13 mouse cellular contexts compared by ENCODE assay signal in genomic region chr13:119965302-119965952, GRCm38 (mm10). TPM values are rescaled to one million over a fixed set of nuclear protein-coding genes. Genes with fewer than 3 reads are reported as not detected.
DNase-seq lines count a peak whose midpoint lies in the region; ATAC-seq and TF ChIP-seq lines count a peak whose summit lies in the region.
"Not testable (repeated sequence)": the region's sequence is repeated elsewhere in the genome, so short reads cannot be mapped to it uniquely, and the experiment has no call there.
"Had no signal": no experiment of that assay in that cellular context is flagged by ENCODE, and none has a peak within 500 bp of the region (broad histone marks: within the 10 kb centered on the region; RNA-seq: fewer than 3 reads in every experiment).

No protein-coding gene starts in this region.

- in situ Hi-C loops in CH12.LX (cut with MboI; ENCODE audit: low pct_ligation_motif_present, low pct_unique_long_range_greater_than_20kb, low sequenced_read_pairs) = not testable (repeated sequence)

- H3K4me3 ChIP-seq in CH12.LX (replicated peaks in 1 of 3; ENCODE audit: low read depth in 2 of 3, low read length in 2 of 3, poor library complexity in 1 of 3) = peak overlapping the region in 2 of 3 experiments; percentile 49 to 58
- H3K4me3 ChIP-seq in gastrocnemius, adult 2 months = peak overlapping the region; percentile 68
- not testable (repeated sequence) for H3K4me3 ChIP-seq in hindbrain, embryonic 12.5 days; midbrain, embryonic 12.5 days
- H3K4me3 ChIP-seq in kidney, embryonic 15.5 days (replicated peaks) = peak overlapping the region; percentile 28
- H3K4me3 ChIP-seq in liver, embryonic 13.5 days (replicated peaks) = peak overlapping the region; percentile 27
- H3K4me3 ChIP-seq in small intestine, adult 2 months (ENCODE audit: low read depth, low read length) = peak overlapping the region; percentile 44; the same call in 1 of the 2 replicates

- peak overlapping the region; percentile 18; the same call in 1 of the 2 replicates for H3K9ac ChIP-seq in CH12.LX (ENCODE audit: insufficient read depth, low read depth)
- not testable (repeated sequence) for H3K9ac ChIP-seq in hindbrain, embryonic 12.5 days; kidney, embryonic 15.5 days; liver, embryonic 13.5 days; midbrain, embryonic 12.5 days (replicated peaks)

- not testable (repeated sequence) for H3K27me3 ChIP-seq in CH12.LX (replicated peaks); hindbrain, embryonic 12.5 days; kidney, embryonic 15.5 days; liver, embryonic 13.5 days; midbrain, embryonic 12.5 days; small intestine, adult 2 months (ENCODE audit: control insufficient read depth, insufficient read depth, low read length)

- H3K79me2 ChIP-seq in CH12.LX (replicated peaks; ENCODE audit: control insufficient read depth, extremely low read depth, insufficient read depth, poor library complexity, severe bottlenecking) = not testable (repeated sequence)

- not testable (repeated sequence) for H3K36me3 ChIP-seq in CH12.LX (replicated peaks in 1 of 2; ENCODE audit: control insufficient read depth in 1 of 2, insufficient read depth in 1 of 2, low read length in 1 of 2); hindbrain, embryonic 12.5 days; kidney, embryonic 15.5 days; liver, embryonic 13.5 days; midbrain, embryonic 12.5 days; small intestine, adult 2 months (ENCODE audit: control insufficient read depth, insufficient read depth, low read length)

- not testable (repeated sequence) for TF ChIP-seq POLR2A in CH12.LX (IDR thresholded peaks at IDR 0.05; ENCODE audit: low read depth, low read length); small intestine, adult 2 months (IDR thresholded peaks at IDR 0.05; ENCODE audit: low read depth, low read length)

- H3K4me2 ChIP-seq in CH12.LX (ENCODE audit: insufficient read depth, low read depth, poor library complexity, severe bottlenecking); hindbrain, embryonic 12.5 days (replicated peaks): not testable (repeated sequence)
- H3K4me2 ChIP-seq in kidney, embryonic 15.5 days = peak overlapping the region; percentile 45
- peak overlapping the region; percentile 37; the same call in 1 of the 2 replicates for H3K4me2 ChIP-seq in liver, embryonic 13.5 days
- H3K4me2 ChIP-seq in midbrain, embryonic 12.5 days (replicated peaks) = 0 out of 2 replicates have a peak overlapping the region, but pooled peaks have one; percentile 19

- TF ChIP-seq EP300 in CH12.LX (IDR thresholded peaks at IDR 0.05; ENCODE audit: low read length) = not testable (repeated sequence)

- WGBS in hindbrain, embryonic 12.5 days = 2% methylated on average over 16 of the region's 34 CpGs
- 0% methylated on average over 16 of the region's 34 CpGs for WGBS in kidney, embryonic 15.5 days
- 1% methylated on average over 14 of the region's 34 CpGs for WGBS in liver, embryonic 13.5 days (ENCODE audit: insufficient replicate concordance)
- 0% methylated on average over 16 of the region's 34 CpGs for WGBS in midbrain, embryonic 12.5 days
- WGBS in small intestine, adult 2 months = 2% methylated on average over 17 of the region's 34 CpGs

- H3K27ac ChIP-seq in CH12.LX (ENCODE audit: insufficient read depth, low read depth); gastrocnemius, adult 2 months; hindbrain, embryonic 12.5 days; kidney, embryonic 15.5 days; liver, embryonic 13.5 days; midbrain, embryonic 12.5 days (replicated peaks); small intestine, adult 2 months (ENCODE audit: insufficient read depth, low read depth, low read length): not testable (repeated sequence)

- not testable (repeated sequence) for H3K4me1 ChIP-seq in CH12.LX (ENCODE audit: control insufficient read depth in 1 of 2, insufficient read depth in 2 of 2); hindbrain, embryonic 12.5 days; kidney, embryonic 15.5 days; liver, embryonic 13.5 days (replicated peaks); midbrain, embryonic 12.5 days; small intestine, adult 2 months (ENCODE audit: control insufficient read depth, insufficient read depth, insufficient read length, low read length)

- dilution Hi-C loops in CH12.LX (cut with MboI; ENCODE audit: extremely low pct_ligation_motif_present, extremely low pct_unique_long_range_greater_than_20kb, low sequenced_read_pairs) = not testable (repeated sequence)

- TF ChIP-seq CTCF in CH12.LX (conservative IDR thresholded peaks at IDR 0.05 in 1 of 2, IDR thresholded peaks at IDR 0.05 in 1 of 2; ENCODE audit: low read depth in 2 of 2, low read length in 2 of 2); gastrocnemius, adult 2 months (IDR thresholded peaks at IDR 0.05); small intestine, adult 2 months (IDR thresholded peaks at IDR 0.05; ENCODE audit: extremely low read depth, insufficient read length, insufficient replicate concordance, low read depth, low read length): not testable (repeated sequence)

- not testable (repeated sequence) for H3K9me3 ChIP-seq in CH12.LX (replicated peaks; ENCODE audit: low read length); hindbrain, embryonic 12.5 days (replicated peaks); kidney, embryonic 15.5 days (replicated peaks); liver, embryonic 13.5 days (replicated peaks); midbrain, embryonic 12.5 days

- not testable (repeated sequence) for TF ChIP-seq RAD21 in CH12.LX (IDR thresholded peaks at IDR 0.05; ENCODE audit: low read depth, low read length)

- intact Hi-C loops in gastrocnemius, adult 2 months (cut with DNase I) = not testable (repeated sequence)

- ATAC-seq in common myeloid progenitor, adult 5-6 weeks (replicated peaks; ENCODE audit: low read depth, poor library complexity, severe bottlenecking) = peak; percentile 51
- peak; percentile 81 for ATAC-seq in hindbrain, embryonic 12.5 days (ENCODE audit: low FRiP score)
- ATAC-seq in kidney, embryonic 15.5 days (replicated peaks; ENCODE audit: low FRiP score) = peak; percentile 82
- 0 out of 2 replicates have a peak, but pooled peaks have one; percentile 34 for ATAC-seq in liver, embryonic 13.5 days (ENCODE audit: low read depth)
- peak; percentile 81 for ATAC-seq in midbrain, embryonic 12.5 days (ENCODE audit: low FRiP score, low read depth)

- DNase-seq in CH12.LX (ENCODE audit: extremely low read depth); gastrocnemius, adult 2 months; liver, embryonic 13.5 days: not testable (repeated sequence)

RNA-seq across cellular contexts. Expression of gene B020031M17Rik, which starts 14.8 kb away (rescaled TPM):
- 2.4 and 2.9 TPM in 2 replicates for total RNA-seq in CH12.LX (2012; rRNA removed)
- 0.88 TPM in 1 of 2 replicates, not detected in the other for total RNA-seq in CH12.LX (2014; rRNA removed)
- 1.7 and 1.9 TPM in 2 replicates for polyA plus RNA-seq in CH12.LX (2012; ENCODE audit: insufficient read length, low read depth)
- total RNA-seq in common myeloid progenitor, adult 5-6 weeks (2017) = not detected in 2 replicates
- not detected for total RNA-seq in gastrocnemius, adult 2 months (2021)
- not detected in 2 replicates for polyA plus RNA-seq in hindbrain, embryonic 12.5 days (2016; fragmentation: Nextera tagmentation; extraction: Ambion mirVana)
- not detected in 2 replicates for polyA plus RNA-seq in kidney, embryonic 15.5 days (2015; fragmentation: Nextera tagmentation; extraction: Ambion mirVana)
- not detected in 2 replicates for polyA plus RNA-seq in liver, embryonic 13.5 days (2015; fragmentation: Nextera tagmentation; extraction: Ambion mirVana)
- not detected in 2 replicates for polyA plus RNA-seq in midbrain, embryonic 12.5 days (2016; fragmentation: Nextera tagmentation; extraction: Ambion mirVana)
- polyA plus RNA-seq in small intestine, adult 2 months (2012; rRNA removed) = not detected in 2 replicates
- total RNA-seq: adrenal gland, adult 18-20 months; gastrocnemius, postnatal 4 days; left cerebral cortex, postnatal 36 days; MEL had no signal
- polyA plus RNA-seq: testis, adult 2 months had no signal

RNA-seq across cellular contexts. Expression of gene Gm21761, which starts 36.4 kb away (rescaled TPM):
- total RNA-seq in CH12.LX (2012; rRNA removed) (78.3 and 103 TPM in 2 replicates), CH12.LX (2014; rRNA removed) (6.8 and 7.0 TPM in 2 replicates)
- polyA plus RNA-seq in CH12.LX (2012; ENCODE audit: insufficient read length, low read depth) = 12.7 and 14.3 TPM in 2 replicates
- total RNA-seq in common myeloid progenitor, adult 5-6 weeks (2017) = 0.59 TPM in 1 of 2 replicates, not detected in the other
- total RNA-seq in gastrocnemius, adult 2 months (2021) = not detected
- polyA plus RNA-seq in hindbrain, embryonic 12.5 days (2016; fragmentation: Nextera tagmentation; extraction: Ambion mirVana) = not detected in 2 replicates
- polyA plus RNA-seq in kidney, embryonic 15.5 days (2015; fragmentation: Nextera tagmentation; extraction: Ambion mirVana) = not detected in 2 replicates
- polyA plus RNA-seq in liver, embryonic 13.5 days (2015; fragmentation: Nextera tagmentation; extraction: Ambion mirVana) = not detected in 2 replicates
- not detected in 2 replicates for polyA plus RNA-seq in midbrain, embryonic 12.5 days (2016; fragmentation: Nextera tagmentation; extraction: Ambion mirVana)
- not detected in 2 replicates for polyA plus RNA-seq in small intestine, adult 2 months (2012; rRNA removed)
- total RNA-seq: adrenal gland, adult 18-20 months; gastrocnemius, postnatal 4 days; left cerebral cortex, postnatal 36 days; MEL had no signal
- polyA plus RNA-seq: testis, adult 2 months had no signal

Comparison
In these comparisons a context has a peak if more than half of its experiments do, and no peak if none do; other contexts are left out.
1. RNA of gene Gm21761, which starts 36.4 kb away (polyA plus RNA-seq): 12.7 to 14.3 TPM in CH12.LX; not detected in kidney, embryonic 15.5 days, not detected in hindbrain, embryonic 12.5 days, not detected in liver, embryonic 13.5 days, not detected in midbrain, embryonic 12.5 days and not detected in small intestine, adult 2 months; every median in the first group is over 10 times any median in the second.
2. Peak in every context shown above with its lines, with median percentiles within 50 percentile points of each other: ATAC-seq.